Mouse (Mus musculus): ENCODE measurements at regions not wholly inside any gene's neighbourhood (a gene's known extent, or its start where the extent isn't known, plus 50 kb on each side); places are given as distances from the start of the nearest gene placed in this dataset.
A peak's percentile ranks its signal among the peaks of the same experiment; 100 is the strongest.

- Histone ChIP-seq H3K27me3 (replicated peaks; ENCODE audit: control insufficient read depth, insufficient read depth, low read length) (no peaks in the 10 kb centered on the region), H3K27ac (ENCODE audit: low read depth, low read length) (no peak overlapping the region), H3K4me3 (ENCODE audit: low read depth, low read length) (no peak overlapping the region), H3K9me3 (ENCODE audit: control insufficient read depth, low read length) (no peaks in the 10 kb centered on the region), H3K9ac (ENCODE audit: low read depth, low read length) (no peak overlapping the region), H3K36me3 (ENCODE audit: control insufficient read depth, insufficient read depth, low read length) (no peaks in the 10 kb centered on the region), H3K4me2 (no peak overlapping the region), H3K4me1 (replicated peaks; ENCODE audit: control insufficient read depth, insufficient read depth, low read length) (no peaks in the 10 kb centered on the region)
- DNase-seq (ENCODE audit: low spot score) (no peak), ATAC-seq (replicated peaks; ENCODE audit: low FRiP score) (no peak)
- WGBS, result 54% methylated on average over 18 of the region's 18 CpGs
Measured at GRCm38 (mm10) chr7:37343691-37344233, 429.7 kb downstream of the Zfp536 start.

DNA sequence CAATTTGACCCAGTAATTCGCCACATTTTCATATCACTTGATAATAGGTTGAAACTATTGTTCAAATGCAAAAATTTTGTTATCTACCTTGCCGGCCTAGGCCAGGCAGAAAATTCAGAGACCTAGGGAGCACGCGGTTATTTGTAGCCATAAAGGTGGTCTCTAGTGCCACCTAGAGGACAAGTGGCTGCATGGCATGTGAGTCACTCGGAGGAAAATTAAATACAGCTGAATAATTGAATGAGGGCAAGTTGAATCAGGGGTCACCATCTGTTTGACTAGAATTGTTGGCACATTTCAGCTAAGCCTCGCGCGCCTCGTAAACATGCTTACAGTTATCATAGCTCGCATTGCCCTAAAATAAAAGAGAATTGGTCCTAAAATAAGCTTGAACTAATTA is 427.4 kb downstream of the Zfp536 start:
- DNase-seq (ENCODE audit: low spot score), result no peak
- 8% methylated on average over 10 of the region's 10 CpGs for WGBS

GRCm38 (mm10) chr7:37357647-37358395 is 415.6 kb downstream of the Zfp536 start:
- H3K4me1 ChIP-seq (replicated peaks; ENCODE audit: control insufficient read depth, insufficient read depth, low read length), result no peaks in the 10 kb centered on the region
- no peak overlapping the region for H3K4me3 ChIP-seq (ENCODE audit: low read depth, low read length)
- H3K27me3 ChIP-seq (replicated peaks; ENCODE audit: control insufficient read depth, insufficient read depth, low read length), result peaks cover 2% of the 10 kb centered on the region; the same call in 1 of the 2 replicates
- H3K4me2 ChIP-seq, result no peak overlapping the region
- 29% methylated on average over 21 of the region's 21 CpGs for WGBS
- no peaks in the 10 kb centered on the region for H3K9me3 ChIP-seq (ENCODE audit: control insufficient read depth, low read length)
- peak; percentile 24 for ATAC-seq (replicated peaks; ENCODE audit: low FRiP score)
- no peaks in the 10 kb centered on the region for H3K36me3 ChIP-seq (ENCODE audit: control insufficient read depth, insufficient read depth, low read length)
- no peak overlapping the region for H3K27ac ChIP-seq (ENCODE audit: low read depth, low read length)
- H3K9ac ChIP-seq (ENCODE audit: low read depth, low read length), result no peak overlapping the region
- DNase-seq (ENCODE audit: low spot score), result peak; percentile 81

More for the DNA sequence above, 427.4 kb downstream of the Zfp536 start:
- H3K4me3 ChIP-seq (ENCODE audit: low read depth, low read length), result no peak overlapping the region
- no peaks in the 10 kb centered on the region for H3K4me1 ChIP-seq (replicated peaks; ENCODE audit: control insufficient read depth, insufficient read depth, low read length)
- H3K9me3 ChIP-seq (ENCODE audit: control insufficient read depth, low read length), result no peaks in the 10 kb centered on the region
- no peaks in the 10 kb centered on the region for H3K36me3 ChIP-seq (ENCODE audit: control insufficient read depth, insufficient read depth, low read length)
- H3K27ac ChIP-seq (ENCODE audit: low read depth, low read length), result no peak overlapping the region
- no peak overlapping the region for H3K4me2 ChIP-seq
- no peak overlapping the region for H3K9ac ChIP-seq (ENCODE audit: low read depth, low read length)
- H3K27me3 ChIP-seq (replicated peaks; ENCODE audit: control insufficient read depth, insufficient read depth, low read length), result no peaks in the 10 kb centered on the region
- ATAC-seq (replicated peaks; ENCODE audit: low FRiP score), result no peak

GRCm38 (mm10) chr7:37358492-37358891 is 414.9 kb downstream of the Zfp536 start:
- Histone ChIP-seq H3K36me3 (ENCODE audit: control insufficient read depth, insufficient read depth, low read length) (no peaks in the 10 kb centered on the region), H3K27ac (ENCODE audit: low read depth, low read length) (no peak overlapping the region), H3K4me2 (no peak overlapping the region), H3K9ac (ENCODE audit: low read depth, low read length) (no peak overlapping the region), H3K27me3 (replicated peaks; ENCODE audit: control insufficient read depth, insufficient read depth, low read length) (peaks cover 2% of the 10 kb centered on the region; the same call in 1 of the 2 replicates), H3K4me1 (replicated peaks; ENCODE audit: control insufficient read depth, insufficient read depth, low read length) (no peaks in the 10 kb centered on the region), H3K4me3 (ENCODE audit: low read depth, low read length) (no peak overlapping the region), H3K9me3 (ENCODE audit: control insufficient read depth, low read length) (no peaks in the 10 kb centered on the region)
- ATAC-seq (replicated peaks; ENCODE audit: low FRiP score), result no peak
- 58% methylated on average over 4 of the region's 4 CpGs for WGBS
- DNase-seq (ENCODE audit: low spot score), result no peak

GRCm38 (mm10) chr7:37359473-37359872 is 414.0 kb downstream of the Zfp536 start:
- no peaks in the 10 kb centered on the region for H3K9me3 ChIP-seq (ENCODE audit: control insufficient read depth, low read length)
- DNase-seq (ENCODE audit: low spot score), result no peak
- H3K4me2 ChIP-seq, result no peak overlapping the region
- H3K4me1 ChIP-seq (replicated peaks; ENCODE audit: control insufficient read depth, insufficient read depth, low read length), result no peaks in the 10 kb centered on the region
- peaks cover 2% of the 10 kb centered on the region; the same call in 1 of the 2 replicates for H3K27me3 ChIP-seq (replicated peaks; ENCODE audit: control insufficient read depth, insufficient read depth, low read length)
- no peak overlapping the region for H3K9ac ChIP-seq (ENCODE audit: low read depth, low read length)
- no peak for ATAC-seq (replicated peaks; ENCODE audit: low FRiP score)
- H3K27ac ChIP-seq (ENCODE audit: low read depth, low read length), result no peak overlapping the region
- no peak overlapping the region for H3K4me3 ChIP-seq (ENCODE audit: low read depth, low read length)
- WGBS, result 80% methylated on average over 8 of the region's 8 CpGs
- no peaks in the 10 kb centered on the region for H3K36me3 ChIP-seq (ENCODE audit: control insufficient read depth, insufficient read depth, low read length)

GRCm38 (mm10) chr7:37360171-37360570 is 413.3 kb downstream of the Zfp536 start:
- no peak overlapping the region for H3K4me2 ChIP-seq
- H3K9ac ChIP-seq (ENCODE audit: low read depth, low read length), result no peak overlapping the region
- 16% methylated on average over 3 of the region's 3 CpGs for WGBS
- DNase-seq (ENCODE audit: low spot score) (no peak), ATAC-seq (replicated peaks; ENCODE audit: low FRiP score) (no peak)
- H3K36me3 ChIP-seq (ENCODE audit: control insufficient read depth, insufficient read depth, low read length), result no peaks in the 10 kb centered on the region
- H3K27ac ChIP-seq (ENCODE audit: low read depth, low read length), result no peak overlapping the region
- no peaks in the 10 kb centered on the region for H3K4me1 ChIP-seq (replicated peaks; ENCODE audit: control insufficient read depth, insufficient read depth, low read length)
- no peak overlapping the region for H3K4me3 ChIP-seq (ENCODE audit: low read depth, low read length)
- peaks cover 2% of the 10 kb centered on the region; the same call in 1 of the 2 replicates for H3K27me3 ChIP-seq (replicated peaks; ENCODE audit: control insufficient read depth, insufficient read depth, low read length)
- H3K9me3 ChIP-seq (ENCODE audit: control insufficient read depth, low read length), result no peaks in the 10 kb centered on the region

- H3K9ac ChIP-seq (ENCODE audit: low read depth, low read length), result no peak overlapping the region
- no peaks in the 10 kb centered on the region for H3K36me3 ChIP-seq (ENCODE audit: control insufficient read depth, insufficient read depth, low read length)
- no peak overlapping the region for H3K27ac ChIP-seq (ENCODE audit: low read depth, low read length)
- H3K4me2 ChIP-seq, result peak overlapping the region; percentile 44
- no peak for ATAC-seq (replicated peaks; ENCODE audit: low FRiP score)
- H3K27me3 ChIP-seq (replicated peaks; ENCODE audit: control insufficient read depth, insufficient read depth, low read length), result peaks cover 2% of the 10 kb centered on the region; the same call in 1 of the 2 replicates
- H3K9me3 ChIP-seq (ENCODE audit: control insufficient read depth, low read length), result no peaks in the 10 kb centered on the region
- peak overlapping the region; percentile 26 for H3K4me3 ChIP-seq (ENCODE audit: low read depth, low read length)
- 7% methylated on average over 16 of the region's 16 CpGs for WGBS
- H3K4me1 ChIP-seq (replicated peaks; ENCODE audit: control insufficient read depth, insufficient read depth, low read length), result no peaks in the 10 kb centered on the region
- no peak for DNase-seq (ENCODE audit: low spot score)
Measured at GRCm38 (mm10) chr7:37361802-37362441, 411.5 kb downstream of the Zfp536 start.

- no peaks in the 10 kb centered on the region for H3K9me3 ChIP-seq (ENCODE audit: control insufficient read depth, low read length)
- no peak for DNase-seq (ENCODE audit: low spot score)
- H3K4me2 ChIP-seq, result no peak overlapping the region
- no peak for ATAC-seq (replicated peaks; ENCODE audit: low FRiP score)
- H3K9ac ChIP-seq (ENCODE audit: low read depth, low read length), result no peak overlapping the region
- peaks cover 2% of the 10 kb centered on the region; the same call in 1 of the 2 replicates for H3K27me3 ChIP-seq (replicated peaks; ENCODE audit: control insufficient read depth, insufficient read depth, low read length)
- H3K27ac ChIP-seq (ENCODE audit: low read depth, low read length), result no peak overlapping the region
- H3K4me3 ChIP-seq (ENCODE audit: low read depth, low read length), result no peak overlapping the region
- H3K36me3 ChIP-seq (ENCODE audit: control insufficient read depth, insufficient read depth, low read length), result no peaks in the 10 kb centered on the region
- WGBS, result 44% methylated on average over 8 of the region's 8 CpGs
- no peaks in the 10 kb centered on the region for H3K4me1 ChIP-seq (replicated peaks; ENCODE audit: control insufficient read depth, insufficient read depth, low read length)
Measured at GRCm38 (mm10) chr7:37362879-37363278, 410.6 kb downstream of the Zfp536 start.

Data from liver, embryonic 11.5 days (tissue).